Mouse (Mus musculus): ENCODE results near the gene Gnb1. TPM values are rescaled to one million over a fixed set of nuclear protein-coding genes. Genes with fewer than 3 reads are reported as not detected.
A peak's percentile ranks its signal among the peaks of the same experiment; 100 is the strongest.
"Not testable (repeated sequence)": the region's sequence is repeated elsewhere in the genome, so short reads cannot be mapped to it uniquely, and the experiment has no call there.

The Gnb1 gene
- total RNA-seq (2021): 100 to 1,000 TPM; 104 to 119 TPM
- long read RNA-seq, experiment 1, transcript Gnb1-202 (11 exons, 3,088 nt): minor isoform, 19 of 61 reads
- long read RNA-seq, experiment 1, transcript Gnb1-203 (12 exons, 3,143 nt): minor isoform, 6 of 61 reads
- long read RNA-seq, experiment 1, transcript Gnb1-201 (12 exons, 3,131 nt): major isoform, 20 of 61 reads
- long read RNA-seq, experiment 1, partial matches to known transcripts: 5 of 61 reads
- long read RNA-seq, experiment 1, other reads (novel, unspliced or antisense): 10 of 61 reads
- long read RNA-seq, experiment 2, transcript Gnb1-202 (11 exons, 3,088 nt): major isoform, 23 of 59 reads
- long read RNA-seq, experiment 2, transcript Gnb1-201 (12 exons, 3,131 nt): minor isoform, 18 of 59 reads
- long read RNA-seq, experiment 2, partial matches to known transcripts: 2 of 59 reads
- long read RNA-seq, experiment 2, other reads (novel, unspliced or antisense): 12 of 59 reads

GRCm38 (mm10) chr4:155490990-155491504 is at the start of gene Gnb1:
Gene Gnb1 (plus strand): TSS chr4:155491361.
- peak; percentile 95 for DNase-seq
- intact Hi-C loops (cut with DNase I; ENCODE audit: low total_unique reads): no loop called here

- no peak for DNase-seq
- intact Hi-C loops (cut with DNase I; ENCODE audit: low total_unique reads): no loop called here
These were observed 48.4 kb upstream of the Gnb1 start for GRCm38 (mm10) chr4:155442808-155443207.

- intact Hi-C loops (cut with DNase I; ENCODE audit: low total_unique reads): no loop called here
These were observed 39.6 kb upstream of the Gnb1 start for GRCm38 (mm10) chr4:155451597-155451996.

GRCm38 (mm10) chr4:155458575-155458974 is 32.6 kb upstream of the Gnb1 start:
- intact Hi-C loops (cut with DNase I; ENCODE audit: low total_unique reads): no loop called here
- DNase-seq: no peak

More at GRCm38 (mm10) chr4:155451597-155451996, 39.6 kb upstream of the Gnb1 start:
- DNase-seq: no peak

GRCm38 (mm10) chr4:155463050-155463449 is 28.1 kb upstream of the Gnb1 start:
- intact Hi-C loops (cut with DNase I; ENCODE audit: low total_unique reads): no loop called here
- no peak for DNase-seq

- DNase-seq: no peak
- intact Hi-C loops (cut with DNase I; ENCODE audit: low total_unique reads): no loop called here
These were observed 27.6 kb upstream of the Gnb1 start for GRCm38 (mm10) chr4:155463611-155464010.

GRCm38 (mm10) chr4:155464061-155464460 is 27.1 kb upstream of the Gnb1 start:
- intact Hi-C loops (cut with DNase I; ENCODE audit: low total_unique reads): no loop called here
- no peak for DNase-seq

- intact Hi-C loops (cut with DNase I; ENCODE audit: low total_unique reads): no loop called here
- no peak for DNase-seq
These were observed 25.6 kb upstream of the Gnb1 start for GRCm38 (mm10) chr4:155465607-155466006.

GRCm38 (mm10) chr4:155466080-155466479 is 25.1 kb upstream of the Gnb1 start:
- no peak for DNase-seq
- intact Hi-C loops (cut with DNase I; ENCODE audit: low total_unique reads): no loop called here

- no peak for DNase-seq
- intact Hi-C loops (cut with DNase I; ENCODE audit: low total_unique reads): no loop called here
These were observed 23.7 kb upstream of the Gnb1 start for GRCm38 (mm10) chr4:155467237-155468010.

GRCm38 (mm10) chr4:155468952-155469351 is 22.2 kb upstream of the Gnb1 start, which contains the start of gene Tmem52:
Gene Tmem52 (plus strand): TSS chr4:155469114.
- peak; percentile 83 for DNase-seq
- intact Hi-C loops (cut with DNase I; ENCODE audit: low total_unique reads): no loop called here

GRCm38 (mm10) chr4:155469590-155470262 is 21.4 kb upstream of the Gnb1 start:
- intact Hi-C loops (cut with DNase I; ENCODE audit: low total_unique reads): no loop called here
- peak; percentile 84 for DNase-seq

- intact Hi-C loops (cut with DNase I; ENCODE audit: low total_unique reads): no loop called here
These were observed 20.8 kb upstream of the Gnb1 start for GRCm38 (mm10) chr4:155470263-155470953.

GRCm38 (mm10) chr4:155470997-155471396 is 20.2 kb upstream of the Gnb1 start:
- intact Hi-C loops (cut with DNase I; ENCODE audit: low total_unique reads): no loop called here

More at GRCm38 (mm10) chr4:155470263-155470953, 20.8 kb upstream of the Gnb1 start:
- DNase-seq: no peak

GRCm38 (mm10) chr4:155471406-155471805 is 19.8 kb upstream of the Gnb1 start:
- intact Hi-C loops (cut with DNase I; ENCODE audit: low total_unique reads): no loop called here
- no peak for DNase-seq

More at GRCm38 (mm10) chr4:155470997-155471396, 20.2 kb upstream of the Gnb1 start:
- no peak for DNase-seq

GRCm38 (mm10) chr4:155472716-155473290 is 18.4 kb upstream of the Gnb1 start:
- DNase-seq: peak; percentile 64
- intact Hi-C loops (cut with DNase I; ENCODE audit: low total_unique reads): no loop called here

GRCm38 (mm10) chr4:155473319-155473718 is 17.8 kb upstream of the Gnb1 start:
- intact Hi-C loops (cut with DNase I; ENCODE audit: low total_unique reads): no loop called here
- peak; percentile 69 for DNase-seq

- intact Hi-C loops (cut with DNase I; ENCODE audit: low total_unique reads); DNase-seq: not testable (repeated sequence)
These were observed 17.4 kb upstream of the Gnb1 start for GRCm38 (mm10) chr4:155473796-155474195.

Measured in gastrocnemius, postnatal 14 days (tissue).